Mouse (Mus musculus) kidney, embryonic 15.5 days (tissue): ENCODE data around the gene Tmem116. TPM values are rescaled to one million over a fixed set of nuclear protein-coding genes. Genes with fewer than 3 reads are reported as not detected.

ENCODE experiments used
- polyA plus RNA-seq: library from polyadenylated mRNA; unstranded; fragments of >200 nt; fragmentation: Nextera tagmentation; extraction: Ambion mirVana; gene quantifications from 2 replicates; pipeline ENCODE4 v1.2.1, GENCODE M21; 2015

Gene Tmem116
- polyA plus RNA-seq, 1 experiment from 2014 or later = 6.7 TPM

Other genes with a start within 250 kb of the Tmem116 start
- gene Rpl6, start 247.4 kb upstream of the Tmem116 start, polyA plus RNA-seq = 639 and 659 TPM in 2 replicates
- gene Hectd4, start 231.7 kb upstream of the Tmem116 start, polyA plus RNA-seq = 4.3 and 5.2 TPM in 2 replicates
- gene Trafd1, start 66.3 kb upstream of the Tmem116 start, polyA plus RNA-seq = 51.2 and 55.6 TPM in 2 replicates
- 43.7 and 44.5 TPM in 2 replicates for gene Naa25, start 54.0 kb upstream of the Tmem116 start, polyA plus RNA-seq
- 165 and 174 TPM in 2 replicates for gene Erp29, start 613 bp downstream of the Tmem116 start, polyA plus RNA-seq
- gene Adam1b, start 51.5 kb downstream of the Tmem116 start, polyA plus RNA-seq = 0.08 and 0.22 TPM in 2 replicates
- 1.4 and 1.9 TPM in 2 replicates for gene Adam1a, start 93.6 kb downstream of the Tmem116 start, polyA plus RNA-seq
- not detected in 2 replicates for gene Gm42878, start 93.6 kb downstream of the Tmem116 start, polyA plus RNA-seq
- gene Mapkapk5, start 94.0 kb downstream of the Tmem116 start, polyA plus RNA-seq = 42.8 and 48.0 TPM in 2 replicates
- 197 and 222 TPM in 2 replicates for gene Aldh2, start 141.9 kb downstream of the Tmem116 start, polyA plus RNA-seq
- 2.8 and 3.0 TPM in 2 replicates for gene Acad12, start 167.0 kb downstream of the Tmem116 start, polyA plus RNA-seq
- gene Acad10, start 208.6 kb downstream of the Tmem116 start, polyA plus RNA-seq = 3.1 and 3.6 TPM in 2 replicates
- gene Brap, start 208.7 kb downstream of the Tmem116 start, polyA plus RNA-seq = 35.0 and 36.1 TPM in 2 replicates